Mouse (Mus musculus): ENCODE results near the gene Fabp6.

DNA sequence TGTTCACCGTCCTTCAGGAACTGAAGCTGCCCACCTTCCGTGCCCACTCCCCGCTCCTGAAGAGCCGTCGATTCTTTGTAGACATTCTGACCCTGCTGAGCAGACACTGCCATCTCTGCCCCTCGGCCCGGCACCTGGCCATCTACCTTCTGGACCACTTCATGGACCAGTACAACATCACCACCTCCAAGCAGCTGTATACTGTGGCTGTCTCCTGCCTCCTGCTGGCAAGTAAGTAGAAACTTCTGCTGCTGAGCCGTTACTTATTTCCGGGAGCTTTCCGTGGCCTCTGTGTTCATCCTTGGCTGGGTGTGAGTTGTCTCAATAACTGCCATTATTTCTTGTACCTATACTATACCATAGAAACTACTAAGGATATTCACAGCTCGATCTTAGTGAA lies 44.8 kb downstream of the Fabp6 start:
- no peak for TF ChIP-seq POLR2A (IDR thresholded peaks at IDR 0.05; ENCODE audit: borderline replicate concordance, control insufficient read depth, low read depth, low read length)
- no peak; the same call in 1 of the 2 replicates for TF ChIP-seq CTCF (IDR thresholded peaks at IDR 0.05; ENCODE audit: control insufficient read depth, insufficient read depth, low read length)
